Mouse (Mus musculus): ENCODE data around the gene Gm9803. TPM values are rescaled to one million over a fixed set of nuclear protein-coding genes. Genes with fewer than 3 reads are reported as not detected.
A peak's percentile ranks its signal among the peaks of the same experiment; 100 is the strongest.

Gene Gm9803
- polyA plus RNA-seq, 1 experiment from 2014 or later: 11.6 TPM

- Histone ChIP-seq H3K4me1 (ENCODE audit: control insufficient read depth, insufficient read depth, low read length) (no peaks in the 10 kb centered on the region), H3K27ac (replicated peaks; ENCODE audit: low read depth, low read length) (no peak overlapping the region; the same call in none of the 2 replicates), H3K27me3 (ENCODE audit: control insufficient read depth, insufficient read depth, low read length) (no peaks in the 10 kb centered on the region), H3K4me3 (replicated peaks; ENCODE audit: low read depth, low read length) (no peak overlapping the region), H3K4me2 (ENCODE audit: low read length) (no peak overlapping the region), H3K9me3 (ENCODE audit: control insufficient read depth, low read length) (no peaks in the 10 kb centered on the region), H3K36me3 (ENCODE audit: control insufficient read depth, insufficient read depth, low read length) (no peaks in the 10 kb centered on the region), H3K9ac (replicated peaks; ENCODE audit: low read length) (no peak overlapping the region)
- no peak for ATAC-seq (ENCODE audit: low FRiP score, low TSS enrichment)
- 39% methylated on average over 3 of the region's 3 CpGs for WGBS
- no peak for DNase-seq
These were observed 27.0 kb downstream of the Gm9803 start for GRCm38 (mm10) chr10:43550923-43551322.

DNA sequence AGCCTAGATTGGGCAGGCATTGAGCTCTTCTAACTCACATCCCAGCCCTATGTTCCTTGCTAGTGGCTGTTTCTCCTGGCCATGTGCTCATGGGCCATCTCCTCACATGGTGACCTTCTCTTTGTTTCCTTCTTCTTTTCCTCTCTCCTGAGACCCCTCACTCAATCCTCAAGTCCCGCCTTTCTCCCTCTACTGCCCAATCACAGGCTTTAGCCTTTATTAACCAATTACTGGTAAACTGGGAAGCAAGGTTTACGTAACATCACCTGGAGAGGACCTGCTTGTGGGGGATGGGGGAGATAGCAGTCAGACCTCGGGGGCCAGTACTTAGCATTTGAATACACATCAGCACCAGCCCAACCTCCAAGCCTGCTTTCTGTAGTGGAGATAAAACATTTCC lies 27.5 kb downstream of the Gm9803 start:
- no peaks in the 10 kb centered on the region for H3K4me1 ChIP-seq (ENCODE audit: control insufficient read depth, insufficient read depth, low read length)
- H3K27ac ChIP-seq (replicated peaks; ENCODE audit: low read depth, low read length): no peak overlapping the region; the same call in 1 of the 2 replicates
- H3K9me3 ChIP-seq (ENCODE audit: control insufficient read depth, low read length): no peaks in the 10 kb centered on the region
- H3K4me3 ChIP-seq (replicated peaks; ENCODE audit: low read depth, low read length): no peak overlapping the region
- H3K9ac ChIP-seq (replicated peaks; ENCODE audit: low read length): no peak overlapping the region
- WGBS: 35% methylated on average over 3 of the region's 3 CpGs
- H3K36me3 ChIP-seq (ENCODE audit: control insufficient read depth, insufficient read depth, low read length): no peaks in the 10 kb centered on the region
- no peak for ATAC-seq (ENCODE audit: low FRiP score, low TSS enrichment)
- peak; percentile 32 for DNase-seq
- no peaks in the 10 kb centered on the region for H3K27me3 ChIP-seq (ENCODE audit: control insufficient read depth, insufficient read depth, low read length)
- no peak overlapping the region for H3K4me2 ChIP-seq (ENCODE audit: low read length)

- ATAC-seq (ENCODE audit: low FRiP score, low TSS enrichment): no peak
These were observed 33.8 kb downstream of the Gm9803 start for GRCm38 (mm10) chr10:43557630-43558165.

GRCm38 (mm10) chr10:43559313-43559712 lies 35.4 kb downstream of the Gm9803 start:
- Histone ChIP-seq H3K4me2 (ENCODE audit: low read length) (no peak overlapping the region), H3K9ac (replicated peaks; ENCODE audit: low read length) (no peak overlapping the region), H3K9me3 (ENCODE audit: control insufficient read depth, low read length) (no peaks in the 10 kb centered on the region), H3K27ac (replicated peaks; ENCODE audit: low read depth, low read length) (no peak overlapping the region), H3K4me3 (replicated peaks; ENCODE audit: low read depth, low read length) (no peak overlapping the region), H3K36me3 (ENCODE audit: control insufficient read depth, insufficient read depth, low read length) (no peaks in the 10 kb centered on the region), H3K27me3 (ENCODE audit: control insufficient read depth, insufficient read depth, low read length) (no peaks in the 10 kb centered on the region), H3K4me1 (ENCODE audit: control insufficient read depth, insufficient read depth, low read length) (no peaks in the 10 kb centered on the region)
- DNase-seq (no peak), ATAC-seq (ENCODE audit: low FRiP score, low TSS enrichment) (no peak)
- 85% methylated on average over 11 of the region's 11 CpGs for WGBS

More at GRCm38 (mm10) chr10:43557630-43558165, 33.8 kb downstream of the Gm9803 start:
- H3K4me1 ChIP-seq (ENCODE audit: control insufficient read depth, insufficient read depth, low read length): no peaks in the 10 kb centered on the region
- no peak overlapping the region for H3K9ac ChIP-seq (replicated peaks; ENCODE audit: low read length)
- H3K27me3 ChIP-seq (ENCODE audit: control insufficient read depth, insufficient read depth, low read length): no peaks in the 10 kb centered on the region
- DNase-seq: no peak
- no peak overlapping the region for H3K27ac ChIP-seq (replicated peaks; ENCODE audit: low read depth, low read length)
- no peaks in the 10 kb centered on the region for H3K36me3 ChIP-seq (ENCODE audit: control insufficient read depth, insufficient read depth, low read length)
- H3K4me2 ChIP-seq (ENCODE audit: low read length): no peak overlapping the region
- WGBS: 95% methylated on average over 5 of the region's 5 CpGs
- no peak overlapping the region for H3K4me3 ChIP-seq (replicated peaks; ENCODE audit: low read depth, low read length)
- H3K9me3 ChIP-seq (ENCODE audit: control insufficient read depth, low read length): no peaks in the 10 kb centered on the region

- Histone ChIP-seq H3K36me3 (ENCODE audit: control insufficient read depth, insufficient read depth, low read length) (no peaks in the 10 kb centered on the region), H3K4me2 (ENCODE audit: low read length) (no peak overlapping the region), H3K9ac (replicated peaks; ENCODE audit: low read length) (no peak overlapping the region), H3K27me3 (ENCODE audit: control insufficient read depth, insufficient read depth, low read length) (no peaks in the 10 kb centered on the region), H3K9me3 (ENCODE audit: control insufficient read depth, low read length) (no peaks in the 10 kb centered on the region), H3K4me1 (ENCODE audit: control insufficient read depth, insufficient read depth, low read length) (no peaks in the 10 kb centered on the region), H3K27ac (replicated peaks; ENCODE audit: low read depth, low read length) (no peak overlapping the region), H3K4me3 (replicated peaks; ENCODE audit: low read depth, low read length) (no peak overlapping the region)
- WGBS: 35% methylated on average over 2 of the region's 2 CpGs
- ATAC-seq (ENCODE audit: low FRiP score, low TSS enrichment): no peak
- DNase-seq: no peak
These were observed 36.9 kb downstream of the Gm9803 start for GRCm38 (mm10) chr10:43560765-43561164.

DNA sequence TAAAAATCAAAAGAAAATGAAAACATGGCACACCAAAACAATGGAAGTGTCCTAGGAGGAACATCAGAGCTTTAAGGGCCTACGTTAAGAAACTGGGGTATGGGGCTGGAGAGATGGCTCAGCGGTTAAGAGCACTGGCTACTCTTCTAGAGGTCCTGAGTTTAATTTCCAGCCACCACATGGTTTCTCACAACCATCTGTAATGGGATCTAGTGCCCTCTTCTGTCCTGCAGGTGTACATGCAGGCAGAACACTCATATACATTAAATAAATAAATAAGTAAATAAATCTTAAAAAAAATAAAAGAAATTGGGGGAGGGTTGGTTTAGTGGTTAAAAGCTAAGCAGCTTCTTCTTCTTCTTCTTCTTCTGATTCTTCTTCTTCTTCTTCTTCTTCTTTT lies 37.4 kb downstream of the Gm9803 start:
- ATAC-seq (ENCODE audit: low FRiP score, low TSS enrichment): no peak
- no peak overlapping the region for H3K9ac ChIP-seq (replicated peaks; ENCODE audit: low read length)
- no peak overlapping the region for H3K4me2 ChIP-seq (ENCODE audit: low read length)
- no peak overlapping the region for H3K27ac ChIP-seq (replicated peaks; ENCODE audit: low read depth, low read length)
- H3K27me3 ChIP-seq (ENCODE audit: control insufficient read depth, insufficient read depth, low read length): no peaks in the 10 kb centered on the region
- H3K4me1 ChIP-seq (ENCODE audit: control insufficient read depth, insufficient read depth, low read length): no peaks in the 10 kb centered on the region
- WGBS: 95% methylated on average over 2 of the region's 2 CpGs
- no peak overlapping the region for H3K4me3 ChIP-seq (replicated peaks; ENCODE audit: low read depth, low read length)
- DNase-seq: no peak
- no peaks in the 10 kb centered on the region for H3K36me3 ChIP-seq (ENCODE audit: control insufficient read depth, insufficient read depth, low read length)
- no peaks in the 10 kb centered on the region for H3K9me3 ChIP-seq (ENCODE audit: control insufficient read depth, low read length)

Other genes starting within 250 kb of the Gm9803 start
- 3.8 and 6.1 TPM in 2 replicates for gene Bend3, start 45.3 kb upstream of the Gm9803 start, polyA plus RNA-seq (2014; fragmentation: Nextera tagmentation; extraction: Ambion mirVana)
- gene 1700021F05Rik, start 16.9 kb downstream of the Gm9803 start, polyA plus RNA-seq (2014; fragmentation: Nextera tagmentation; extraction: Ambion mirVana): 67.8 and 69.6 TPM in 2 replicates
- 1,113 and 1,163 TPM in 2 replicates for gene Cd24a, start 54.2 kb downstream of the Gm9803 start, polyA plus RNA-seq (2014; fragmentation: Nextera tagmentation; extraction: Ambion mirVana)

All from midbrain, embryonic 14.5 days (tissue).